Mouse (Mus musculus) neural tube, embryonic 14.5 days (tissue): Measurements from ENCODE around the gene Gstt3. TPM values are rescaled to one million over a fixed set of nuclear protein-coding genes. Genes with fewer than 3 reads are reported as not detected.

Source experiments
- ATAC-seq: fragments of 200-750 bp; cut with Nextera tagmentation; 2 replicates; pipeline ENCODE4 v1.8.0; 2017; ENCODE audit warnings: low read depth, mild to moderate bottlenecking, moderate TSS enrichment, moderate library complexity
- H3K27ac ChIP-seq: fragments of 300-500 bp; sonication (generic); 2 replicates; pipeline ENCODE4 v1.5.1; 2014; ENCODE audit warnings: low read depth, mild to moderate bottlenecking, control low read depth, low read length, moderate library complexity, mixed read lengths
- H3K27me3 ChIP-seq: fragments of 300-500 bp; sonication (generic); 2 replicates; pipeline ENCODE4 v1.6.1; 2014; ENCODE audit warnings: low read length; ENCODE audit not compliant: control insufficient read depth, insufficient read depth
- H3K36me3 ChIP-seq: fragments of 300-500 bp; sonication (generic); 2 replicates; pipeline ENCODE4 v1.6.1; 2014; ENCODE audit warnings: low read length, mixed read lengths; ENCODE audit not compliant: control insufficient read depth, insufficient read depth
- H3K4me1 ChIP-seq: fragments of 300-500 bp; sonication (generic); 2 replicates; pipeline ENCODE4 v1.6.1; 2014; ENCODE audit warnings: low read length; ENCODE audit not compliant: control insufficient read depth, insufficient read depth
- H3K4me2 ChIP-seq: fragments of 300-500 bp; sonication (generic); 2 replicates; pipeline ENCODE4 v1.6.1; 2014; ENCODE audit warnings: mild to moderate bottlenecking, low read depth, low read length, control low read depth
- H3K4me3 ChIP-seq: fragments of 300-500 bp; sonication (generic); 2 replicates; pipeline ENCODE4 v1.5.1; 2014; ENCODE audit warnings: low read depth, low read length, control low read depth, mixed read lengths
- H3K9ac ChIP-seq: fragments of 300-500 bp; sonication (generic); replicated peaks from 2 replicates; pipeline ENCODE4 v1.6.1; 2014; ENCODE audit warnings: low read depth, mild to moderate bottlenecking, control low read depth, low read length, mixed read lengths
- H3K9me3 ChIP-seq: fragments of 300-500 bp; sonication (generic); 2 replicates; pipeline ENCODE4 v1.6.1; 2016; ENCODE audit warnings: low read length; ENCODE audit not compliant: control insufficient read depth
- WGBS: fragments of 180-500 bp; shearing (Covaris S2); extraction: QIAGEN DNeasy Blood & Tissue Kit; methylation state at CpG from one replicate; pipeline ENCODE4 v1.1.7; 2014; 5-methylcytosine and 5-hydroxymethylcytosine counted together
- polyA plus RNA-seq: library from polyadenylated mRNA; unstranded; fragments of >200 nt; fragmentation: Nextera tagmentation; extraction: Ambion mirVana; gene quantifications from 2 replicates; pipeline ENCODE4 v1.2.1, GENCODE M21; 2014

Gstt3 gene
- polyA plus RNA-seq, 1 experiment from 2014 or later: not detected

- WGBS: 87% methylated on average over 6 of the region's 6 CpGs
- H3K4me3 ChIP-seq: no peak overlapping the region
- H3K27me3 ChIP-seq: no peaks in the 10 kb centered on the region
- H3K9ac ChIP-seq: no peak overlapping the region
- ATAC-seq: no peak
- no peaks in the 10 kb centered on the region for H3K9me3 ChIP-seq
- no peak overlapping the region for H3K27ac ChIP-seq
- no peaks in the 10 kb centered on the region for H3K36me3 ChIP-seq
- H3K4me1 ChIP-seq: no peaks in the 10 kb centered on the region
- no peak overlapping the region for H3K4me2 ChIP-seq
Observed at GRCm38 (mm10) chr10:75789081-75789735, 8.0 kb upstream of the Gstt3 start.

GRCm38 (mm10) chr10:75788277-75788676, 7.1 kb upstream of the Gstt3 start:
- no peaks in the 10 kb centered on the region for H3K27me3 ChIP-seq
- H3K9me3 ChIP-seq: no peaks in the 10 kb centered on the region
- no peaks in the 10 kb centered on the region for H3K4me1 ChIP-seq
- H3K36me3 ChIP-seq: no peaks in the 10 kb centered on the region
- no peak for ATAC-seq
- H3K27ac ChIP-seq: no peak overlapping the region
- H3K4me3 ChIP-seq: no peak overlapping the region
- no peak overlapping the region for H3K9ac ChIP-seq
- no peak overlapping the region for H3K4me2 ChIP-seq
- 93% methylated on average over 8 of the region's 8 CpGs for WGBS

DNA sequence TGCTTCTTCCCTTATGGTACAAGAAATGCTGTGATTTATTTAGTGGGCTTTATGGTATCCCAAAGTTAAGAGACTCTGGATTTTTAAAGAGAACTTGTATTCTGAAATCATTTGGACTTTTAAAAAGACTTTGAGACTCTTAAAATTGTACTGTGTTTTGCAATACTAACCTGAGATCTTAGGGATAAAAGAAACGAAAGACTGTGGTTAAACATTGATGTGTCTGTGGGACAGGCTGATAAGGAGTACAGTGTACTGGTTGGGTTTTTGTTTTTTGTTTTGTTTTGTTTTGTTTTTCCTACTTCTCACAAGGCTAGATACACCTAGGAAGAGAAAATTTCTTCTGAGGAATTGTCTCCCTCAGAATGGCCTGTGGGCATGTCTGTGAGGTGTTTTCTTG, 4.2 kb upstream of the Gstt3 start:
- H3K9ac ChIP-seq: no peak overlapping the region
- H3K4me1 ChIP-seq: 0 out of 2 replicates have a peak, but pooled peaks cover 3% of the 10 kb centered on the region
- no peak for ATAC-seq
- H3K36me3 ChIP-seq: no peaks in the 10 kb centered on the region
- H3K27ac ChIP-seq: no peak overlapping the region
- no peak overlapping the region for H3K4me3 ChIP-seq
- 80% methylated on average over 1 of the region's 1 CpGs for WGBS
- H3K9me3 ChIP-seq: no peaks in the 10 kb centered on the region
- H3K4me2 ChIP-seq: no peak overlapping the region
- H3K27me3 ChIP-seq: 0 out of 2 replicates have a peak, but pooled peaks cover 5% of the 10 kb centered on the region

DNA sequence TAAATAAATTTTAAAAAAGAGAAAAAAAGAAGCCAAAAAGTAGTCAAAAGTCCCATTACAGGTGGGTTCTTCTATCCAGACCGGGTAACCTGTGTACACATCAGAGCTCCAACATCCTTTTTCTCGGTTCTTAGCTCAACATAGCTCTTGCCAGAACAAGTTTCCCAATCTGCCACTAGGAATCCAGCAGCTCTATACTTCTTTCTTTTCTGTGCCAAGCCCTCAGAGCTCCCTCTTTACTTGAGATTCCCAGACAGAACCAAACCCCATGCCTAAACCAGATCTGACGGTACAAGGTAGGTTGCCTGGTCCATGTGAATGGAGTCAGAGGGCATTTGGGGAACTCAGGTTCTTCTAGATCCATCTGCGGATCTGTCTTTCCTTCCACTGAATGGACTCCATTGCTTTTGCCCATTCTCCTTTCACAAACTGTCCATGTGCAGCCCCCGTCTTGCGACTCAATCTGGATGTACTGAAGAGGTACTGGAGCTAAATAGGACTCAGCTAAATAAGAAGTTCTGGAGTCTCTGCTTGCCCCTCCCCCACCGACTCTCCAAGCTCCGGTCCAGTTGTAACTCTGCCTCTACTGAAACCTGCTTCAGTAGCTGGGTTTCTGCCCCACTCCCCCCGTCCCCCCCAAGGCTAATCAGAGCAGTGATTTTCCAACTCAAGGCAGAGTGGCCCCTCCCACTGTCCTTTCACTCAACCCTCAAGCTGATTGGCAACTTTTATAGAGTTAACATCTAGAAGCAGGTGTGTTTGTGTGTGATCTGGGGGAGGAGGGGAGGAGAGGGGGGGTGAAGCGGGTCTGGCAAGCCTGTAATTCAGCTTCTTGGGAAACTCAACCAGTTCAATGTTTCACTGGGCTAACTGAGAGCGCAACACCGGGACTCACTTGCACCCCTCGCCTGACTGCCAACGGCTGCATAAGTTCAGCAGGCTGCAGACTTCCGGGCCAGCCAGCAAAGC, 1.7 kb downstream of the Gstt3 start:
- H3K4me2 ChIP-seq: no peak overlapping the region
- H3K4me1 ChIP-seq: 0 out of 2 replicates have a peak, but pooled peaks cover 4% of the 10 kb centered on the region
- no peak overlapping the region for H3K9ac ChIP-seq
- ATAC-seq: no peak
- no peak overlapping the region for H3K4me3 ChIP-seq
- WGBS: 37% methylated on average over 15 of the region's 15 CpGs
- no peaks in the 10 kb centered on the region for H3K9me3 ChIP-seq
- H3K27me3 ChIP-seq: 0 out of 2 replicates have a peak, but pooled peaks cover 5% of the 10 kb centered on the region
- H3K36me3 ChIP-seq: no peaks in the 10 kb centered on the region
- no peak overlapping the region for H3K27ac ChIP-seq

GRCm38 (mm10) chr10:75777885-75778284, 3.3 kb downstream of the Gstt3 start:
- ATAC-seq: no peak
- no peaks in the 10 kb centered on the region for H3K36me3 ChIP-seq
- H3K4me3 ChIP-seq: no peak overlapping the region
- no peak overlapping the region for H3K9ac ChIP-seq
- WGBS: 80% methylated on average over 2 of the region's 2 CpGs
- H3K9me3 ChIP-seq: no peaks in the 10 kb centered on the region
- no peak overlapping the region for H3K4me2 ChIP-seq
- H3K27ac ChIP-seq: no peak overlapping the region
- 0 out of 2 replicates have a peak, but pooled peaks cover 4% of the 10 kb centered on the region for H3K4me1 ChIP-seq
- H3K27me3 ChIP-seq: 0 out of 2 replicates have a peak, but pooled peaks cover 5% of the 10 kb centered on the region

- H3K27ac ChIP-seq: no peak overlapping the region
- no peaks in the 10 kb centered on the region for H3K36me3 ChIP-seq
- 0 out of 2 replicates have a peak, but pooled peaks cover 4% of the 10 kb centered on the region for H3K27me3 ChIP-seq
- no peak overlapping the region for H3K4me2 ChIP-seq
- WGBS: 94% methylated on average over 6 of the region's 6 CpGs
- 0 out of 2 replicates have a peak, but pooled peaks cover 9% of the 10 kb centered on the region for H3K4me1 ChIP-seq
- no peaks in the 10 kb centered on the region for H3K9me3 ChIP-seq
- no peak for ATAC-seq
- H3K4me3 ChIP-seq: no peak overlapping the region
- H3K9ac ChIP-seq: no peak overlapping the region
Observed at GRCm38 (mm10) chr10:75776562-75776961, 4.7 kb downstream of the Gstt3 start.

DNA sequence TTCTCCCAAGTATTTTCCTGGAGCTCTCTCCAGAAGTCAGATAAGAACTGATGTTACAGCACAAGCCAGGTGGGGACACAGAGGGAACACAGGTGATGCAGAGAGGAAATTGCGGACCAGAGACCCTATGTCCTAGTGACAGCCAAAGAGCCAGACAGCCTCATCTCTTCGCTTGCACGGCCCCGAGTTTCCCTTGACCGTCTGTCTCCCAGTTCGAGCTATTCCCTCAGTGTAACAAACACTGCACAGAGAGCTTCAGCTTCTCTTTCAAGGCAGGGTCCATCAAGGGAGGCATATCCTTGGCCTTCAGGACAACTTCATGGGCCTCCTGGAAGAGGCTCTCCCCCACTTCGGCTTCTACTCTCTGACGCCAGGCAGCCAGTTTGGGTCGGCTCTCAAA, 6.6 kb downstream of the Gstt3 start:
- no peak overlapping the region for H3K4me2 ChIP-seq
- 0 out of 2 replicates have a peak, but pooled peaks cover 6% of the 10 kb centered on the region for H3K4me1 ChIP-seq
- H3K27me3 ChIP-seq: no peaks in the 10 kb centered on the region
- H3K9me3 ChIP-seq: no peaks in the 10 kb centered on the region
- 92% methylated on average over 9 of the region's 9 CpGs for WGBS
- H3K4me3 ChIP-seq: no peak overlapping the region
- H3K9ac ChIP-seq: no peak overlapping the region
- ATAC-seq: no peak
- H3K36me3 ChIP-seq: no peaks in the 10 kb centered on the region
- no peak overlapping the region for H3K27ac ChIP-seq

- Histone ChIP-seq H3K27me3 (no peaks in the 10 kb centered on the region), H3K4me2 (no peak overlapping the region), H3K9me3 (no peaks in the 10 kb centered on the region), H3K4me1 (0 out of 2 replicates have a peak, but pooled peaks cover 6% of the 10 kb centered on the region), H3K27ac (no peak overlapping the region), H3K4me3 (no peak overlapping the region), H3K9ac (no peak overlapping the region), H3K36me3 (no peaks in the 10 kb centered on the region)
- WGBS: 86% methylated on average over 5 of the region's 5 CpGs
- ATAC-seq: no peak
Observed at GRCm38 (mm10) chr10:75774102-75774501, 7.1 kb downstream of the Gstt3 start.
